Mouse (Mus musculus) midbrain, postnatal 0 days (tissue): Measurements from ENCODE around the gene Mosmo. TPM values are rescaled to one million over a fixed set of nuclear protein-coding genes. Genes with fewer than 3 reads are reported as not detected.
"Not testable (repeated sequence)": the region's sequence is repeated elsewhere in the genome, so short reads cannot be mapped to it uniquely, and the experiment has no call there.

Experiments
- ATAC-seq: fragments of 200-750 bp; cut with Nextera tagmentation; 2 replicates; pipeline ENCODE4 v1.8.0; 2017; ENCODE audit warnings: moderate number of reproducible peaks, mild to moderate bottlenecking, moderate TSS enrichment, moderate library complexity; ENCODE audit not compliant: low FRiP score
- DNase-seq: peaks from one replicate; pipeline ENCODE4 v3.0.0-alpha.2; 2015; ENCODE audit warnings: low spot score
- H3K27ac ChIP-seq: fragments of 300-500 bp; sonication (generic); 2 replicates; pipeline ENCODE4 v1.5.1; 2014; ENCODE audit warnings: low read depth, mild to moderate bottlenecking, low read length, mixed read lengths
- H3K27me3 ChIP-seq: fragments of 300-500 bp; sonication (generic); 2 replicates; pipeline ENCODE4 v1.6.1; 2014; ENCODE audit warnings: low read length, control low read depth, mixed read lengths; ENCODE audit not compliant: insufficient read depth
- H3K36me3 ChIP-seq: fragments of 300-500 bp; sonication (generic); 2 replicates; pipeline ENCODE4 v1.6.1; 2014; ENCODE audit warnings: low read length, control low read depth, mixed read lengths; ENCODE audit not compliant: insufficient read depth
- H3K4me1 ChIP-seq: fragments of 300-500 bp; sonication (generic); 2 replicates; pipeline ENCODE4 v1.6.1; 2014; ENCODE audit warnings: mild to moderate bottlenecking, control low read depth, antibody characterized with exemption, low read length, mixed read lengths; ENCODE audit not compliant: insufficient read depth
- H3K4me2 ChIP-seq: fragments of 300-500 bp; sonication (generic); 2 replicates; pipeline ENCODE4 v1.6.1; 2014; ENCODE audit warnings: low read depth, mild to moderate bottlenecking, low read length, mixed read lengths; ENCODE audit not compliant: poor library complexity, severe bottlenecking
- H3K4me3 ChIP-seq: fragments of 300-500 bp; sonication (generic); 2 replicates; pipeline ENCODE4 v1.5.1; 2014; ENCODE audit warnings: low read depth, mild to moderate bottlenecking, low read length, moderate library complexity
- H3K9ac ChIP-seq: fragments of 300-500 bp; sonication (generic); replicated peaks from 2 replicates; pipeline ENCODE4 v1.6.1; 2014; ENCODE audit warnings: mild to moderate bottlenecking, low read length, moderate library complexity, mixed read lengths; ENCODE audit not compliant: poor library complexity, severe bottlenecking
- H3K9me3 ChIP-seq: fragments of 300-500 bp; sonication (generic); 2 replicates; pipeline ENCODE4 v1.6.1; 2016; ENCODE audit warnings: low read length, control low read depth
- CTCF ChIP-seq: IDR thresholded peaks from 2 replicates; pipeline ENCODE4 v1.5.1; 2016; ENCODE audit warnings: antibody characterized with exemption, mild to moderate bottlenecking
- WGBS: fragments of 180-500 bp; shearing (Covaris S2); extraction: QIAGEN DNeasy Blood & Tissue Kit; methylation state at CpG from one replicate; pipeline ENCODE4 v1.1.7; 2014; 5-methylcytosine and 5-hydroxymethylcytosine counted together
- polyA plus RNA-seq: library from polyadenylated mRNA; unstranded; fragments of >200 nt; fragmentation: Nextera tagmentation; extraction: Ambion mirVana; gene quantifications from 2 replicates; pipeline ENCODE4 v1.2.1, GENCODE M21; 2015
- total RNA-seq: library from RNA; depleted of rRNA; stranded (reverse); fragments of >200 nt; gene quantifications from 2 replicates; pipeline ENCODE4 v1.2.3, GENCODE M21; 2014

Gene Mosmo
- total and polyA plus RNA-seq, 2 experiments from 2014 or later: 11.5 to 21.2 TPM

DNA sequence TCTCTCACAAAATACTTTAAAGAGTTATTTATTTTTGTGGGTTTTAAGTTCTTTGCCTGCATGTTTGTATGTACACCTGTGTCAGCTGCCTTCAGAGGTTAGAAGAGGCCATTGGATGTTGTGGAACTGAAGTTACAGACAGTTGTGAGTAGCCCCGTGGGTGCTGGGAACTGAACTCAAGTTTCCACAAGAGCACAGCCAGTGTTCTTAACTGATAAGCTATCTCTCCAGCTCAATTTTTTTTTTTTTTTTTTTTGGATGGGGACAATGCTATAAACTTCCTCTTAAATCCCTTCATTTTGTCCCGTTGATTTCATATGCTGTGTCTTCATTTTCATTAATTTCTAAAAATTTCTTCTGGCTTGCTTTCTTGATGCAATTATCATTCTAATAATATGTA lies 35.8 kb downstream of the Mosmo start:
- Histone ChIP-seq H3K4me2 (no peak overlapping the region), H3K4me1 (no peaks in the 10 kb centered on the region; the same call in 1 of the 2 replicates), H3K4me3 (no peak overlapping the region), H3K27me3 (no peaks in the 10 kb centered on the region), H3K9me3 (no peaks in the 10 kb centered on the region), H3K9ac (no peak overlapping the region), H3K36me3 (no peaks in the 10 kb centered on the region), H3K27ac (no peak overlapping the region)
- TF ChIP-seq CTCF: no peak
- ATAC-seq: no peak
- 98% methylated on average over 2 of the region's 2 CpGs for WGBS
- DNase-seq: no peak

DNA sequence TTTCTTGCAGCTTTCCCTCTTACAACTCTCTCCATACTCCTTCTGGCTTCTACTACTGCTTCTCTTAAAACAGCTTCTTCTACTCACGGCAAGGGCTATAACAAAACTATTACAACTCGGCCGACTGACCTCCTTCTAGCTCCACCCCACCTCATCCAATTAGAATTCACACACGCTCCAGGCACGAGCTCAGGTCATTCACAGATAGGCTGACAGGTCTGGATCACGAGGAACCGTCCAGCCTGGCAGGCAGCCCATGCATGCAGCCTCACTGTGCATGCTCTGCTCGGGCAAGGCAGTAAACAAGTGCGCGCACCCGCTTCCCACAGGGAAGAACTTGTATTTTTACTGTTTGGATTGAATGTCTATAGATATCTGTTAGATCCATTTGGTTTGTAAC lies 36.5 kb downstream of the Mosmo start:
- H3K27me3 ChIP-seq, H3K4me3 ChIP-seq, H3K4me2 ChIP-seq, H3K4me1 ChIP-seq, H3K27ac ChIP-seq, ATAC-seq, H3K9me3 ChIP-seq, DNase-seq, H3K36me3 ChIP-seq, H3K9ac ChIP-seq: not testable (repeated sequence)
- WGBS: 91% methylated on average over 11 of the region's 11 CpGs

DNA sequence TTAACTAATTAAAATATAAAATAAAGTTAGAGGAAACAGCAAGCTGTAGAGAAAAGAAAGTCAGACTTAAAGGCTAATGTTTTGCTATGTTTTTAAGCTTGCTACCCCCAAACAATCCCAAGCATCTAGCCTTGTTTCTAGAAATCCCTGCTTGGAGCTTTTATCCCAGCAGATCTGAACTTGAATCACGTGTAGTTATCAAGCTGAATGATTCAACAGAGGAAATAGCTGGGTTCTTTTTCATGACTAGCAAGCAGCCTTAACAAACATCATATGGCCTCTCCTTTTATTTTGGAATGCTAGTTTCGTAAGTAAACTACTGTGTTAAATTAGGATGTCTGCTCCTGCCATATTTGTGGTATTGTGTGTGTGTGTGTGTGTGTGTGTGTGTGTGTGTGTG lies 39.8 kb downstream of the Mosmo start:
- Histone ChIP-seq H3K27me3 (no peaks in the 10 kb centered on the region), H3K27ac (no peak overlapping the region), H3K4me3 (no peak overlapping the region), H3K4me2 (no peak overlapping the region), H3K9me3 (no peaks in the 10 kb centered on the region), H3K36me3 (no peaks in the 10 kb centered on the region), H3K4me1 (no peaks in the 10 kb centered on the region; the same call in 1 of the 2 replicates), H3K9ac (no peak overlapping the region)
- ATAC-seq (no peak), DNase-seq (no peak)
- 73% methylated on average over 2 of the region's 2 CpGs for WGBS
- no peak for TF ChIP-seq CTCF

DNA sequence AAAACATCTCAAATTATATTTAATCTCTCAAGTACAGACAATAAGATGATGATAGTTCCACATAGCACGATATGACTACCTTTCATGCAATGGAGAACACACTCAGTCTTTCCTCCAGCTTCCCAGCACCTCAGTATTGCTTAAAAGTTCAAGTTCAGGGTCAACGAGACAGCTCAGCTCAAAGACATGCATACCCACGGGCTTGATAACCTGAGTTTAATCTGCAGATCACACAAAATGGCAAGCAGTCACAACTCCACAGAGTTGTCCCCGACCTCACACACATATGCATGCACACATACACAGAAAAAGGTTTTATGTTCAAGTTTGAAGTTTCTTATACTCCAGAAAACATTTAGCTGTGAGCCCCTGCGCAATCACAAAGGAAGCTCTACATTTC lies 43.6 kb downstream of the Mosmo start:
- no peak overlapping the region for H3K4me3 ChIP-seq
- no peak overlapping the region for H3K9ac ChIP-seq
- ATAC-seq (no peak), DNase-seq (no peak)
- peaks cover 4% of the 10 kb centered on the region; the same call in 1 of the 2 replicates for H3K4me1 ChIP-seq
- no peaks in the 10 kb centered on the region for H3K9me3 ChIP-seq
- TF ChIP-seq CTCF: no peak
- H3K36me3 ChIP-seq: no peaks in the 10 kb centered on the region
- no peaks in the 10 kb centered on the region for H3K27me3 ChIP-seq
- no peak overlapping the region for H3K4me2 ChIP-seq
- no peak overlapping the region for H3K27ac ChIP-seq
- 93% methylated on average over 5 of the region's 5 CpGs for WGBS

DNA sequence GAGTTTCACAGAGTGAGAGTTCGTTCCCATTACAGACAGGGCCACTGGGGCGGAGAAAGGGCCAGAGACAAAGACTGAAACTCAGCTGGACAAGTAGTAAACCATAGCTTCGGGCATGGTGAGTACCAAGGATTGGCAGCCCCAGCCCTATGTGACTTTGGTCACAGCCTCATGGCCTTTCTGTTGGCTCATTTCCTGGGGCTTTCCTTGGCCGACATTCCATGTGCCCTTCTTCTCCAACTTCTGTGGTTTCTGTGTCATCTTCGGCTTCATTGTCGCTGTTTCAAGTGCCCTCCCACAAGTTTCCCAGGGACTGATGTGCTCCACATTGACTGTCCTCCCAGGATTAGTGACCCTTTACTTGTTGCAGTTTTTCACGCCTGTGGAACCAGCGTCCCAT lies 44.0 kb downstream of the Mosmo start:
- no peaks in the 10 kb centered on the region for H3K36me3 ChIP-seq
- no peaks in the 10 kb centered on the region for H3K27me3 ChIP-seq
- no peak overlapping the region for H3K4me3 ChIP-seq
- 90% methylated on average over 8 of the region's 8 CpGs for WGBS
- H3K4me2 ChIP-seq: no peak overlapping the region
- DNase-seq (no peak), ATAC-seq (no peak)
- no peak overlapping the region for H3K9ac ChIP-seq
- no peak for TF ChIP-seq CTCF
- peaks cover 4% of the 10 kb centered on the region; the same call in 1 of the 2 replicates for H3K4me1 ChIP-seq
- no peaks in the 10 kb centered on the region for H3K9me3 ChIP-seq
- H3K27ac ChIP-seq: no peak overlapping the region

DNA sequence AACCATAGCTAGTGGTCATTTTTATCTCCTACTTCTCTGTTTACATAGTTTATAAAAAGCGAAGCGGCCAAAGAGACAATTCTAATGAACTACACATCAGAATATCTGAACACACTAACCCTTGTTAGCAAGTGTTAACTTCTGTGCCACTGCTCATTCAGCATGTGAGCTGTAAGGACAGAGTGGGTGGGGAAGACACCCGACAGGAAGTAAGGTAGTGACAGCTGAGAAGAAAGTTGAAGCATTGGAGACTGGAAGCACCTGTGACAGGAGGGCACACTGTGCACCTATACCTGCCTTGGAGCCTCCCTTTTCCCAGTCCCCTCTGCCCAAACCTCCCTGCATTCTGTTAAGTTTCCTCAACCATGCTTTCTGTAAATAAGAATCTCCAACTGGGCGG lies 44.6 kb downstream of the Mosmo start:
- Histone ChIP-seq H3K27ac (no peak overlapping the region), H3K4me3 (no peak overlapping the region), H3K9ac (no peak overlapping the region), H3K27me3 (no peaks in the 10 kb centered on the region), H3K4me1 (peaks cover 4% of the 10 kb centered on the region; the same call in 1 of the 2 replicates), H3K9me3 (no peaks in the 10 kb centered on the region), H3K36me3 (no peaks in the 10 kb centered on the region), H3K4me2 (no peak overlapping the region)
- ATAC-seq (no peak), DNase-seq (no peak)
- no peak for TF ChIP-seq CTCF
- 92% methylated on average over 4 of the region's 4 CpGs for WGBS
